Mouse (Mus musculus) testis, adult 2 months (tissue): ENCODE results near the gene Ercc1.

Experiments used
- CTCF ChIP-seq: fragments of 200-500 bp; IDR thresholded peaks from 2 replicates; pipeline ENCODE4 v1.5.1; 2012; ENCODE audit warnings: low read depth, mild to moderate bottlenecking, inconsistent platforms, low read length, moderate library complexity; ENCODE audit not compliant: control insufficient read depth, insufficient read depth, insufficient replicate concordance
- POLR2A ChIP-seq: fragments of 200-500 bp; IDR thresholded peaks from 2 replicates; pipeline ENCODE4 v1.6.1; 2012; ENCODE audit warnings: low read depth, mild to moderate bottlenecking, inconsistent platforms, low read length, moderate library complexity; ENCODE audit not compliant: control insufficient read depth

DNA sequence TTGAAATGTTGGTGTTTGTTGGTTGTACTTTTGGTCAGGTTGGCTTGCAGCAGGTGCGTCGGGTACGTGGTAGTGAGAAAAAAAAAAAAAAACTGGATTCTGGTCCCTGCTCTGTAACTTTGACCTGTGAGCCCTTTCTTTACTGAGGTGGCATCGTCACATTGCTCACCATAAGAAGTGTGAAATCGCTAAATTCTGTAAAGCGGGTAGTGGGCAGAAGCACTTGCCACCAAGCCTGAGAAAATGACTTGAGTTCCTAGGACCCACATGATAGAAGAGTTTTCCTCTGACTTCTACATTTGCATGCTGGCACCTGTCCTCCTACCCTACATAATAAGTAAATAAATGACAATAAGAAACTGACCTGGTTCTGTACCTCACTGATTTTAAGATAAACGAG is 23.9 kb upstream of the Ercc1 start:
- no peak for TF ChIP-seq CTCF
- TF ChIP-seq POLR2A, result no peak
